Mouse (Mus musculus): Measurements from ENCODE around the gene Bhmt2. TPM values are rescaled to one million over a fixed set of nuclear protein-coding genes. Genes with fewer than 3 reads are reported as not detected.

Gene Bhmt2
- polyA plus RNA-seq, 1 experiment from 2014 or later, result not detected

DNA sequence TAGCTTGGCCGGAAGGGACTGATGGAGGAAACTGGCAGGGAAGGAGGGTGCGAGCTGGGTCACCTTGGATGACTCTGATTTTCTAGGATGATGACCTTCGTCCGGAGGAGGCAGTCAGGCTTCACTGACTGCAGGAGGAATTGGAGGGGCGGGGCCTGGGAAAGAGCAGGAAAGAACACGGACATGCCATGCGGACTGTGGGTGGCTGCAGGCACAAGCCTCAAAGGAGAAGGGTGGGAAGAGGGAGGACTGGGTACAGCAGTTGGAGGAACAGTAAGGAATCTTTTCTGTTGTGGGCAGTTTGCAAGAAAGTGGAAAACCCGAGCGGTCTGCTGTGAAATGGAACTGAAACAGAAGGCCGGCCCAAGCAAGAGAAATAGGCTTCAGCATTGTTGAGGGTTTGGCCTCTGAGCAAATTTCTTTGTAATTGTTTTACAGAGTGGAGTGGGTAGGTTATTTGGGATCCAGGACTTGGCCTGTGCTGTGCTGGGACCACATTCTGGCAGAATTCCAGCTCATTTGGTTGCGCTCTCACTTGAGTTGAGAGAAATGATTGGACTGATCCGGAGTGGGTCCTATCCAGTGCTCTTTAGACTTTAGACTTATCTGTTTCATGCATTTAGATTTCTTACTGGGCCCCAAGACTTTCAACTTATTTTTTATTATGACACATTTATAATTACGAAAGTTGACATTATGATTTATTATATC is 67.1 kb downstream of the Bhmt2 start:
- H3K27me3 ChIP-seq, result no peaks in the 10 kb centered on the region
- WGBS, result 73% methylated on average over 13 of the region's 13 CpGs
- ATAC-seq (ENCODE audit: insufficient number of reproducible peaks, insufficient read depth, low FRiP score, low TSS enrichment), result no peak
- no peak overlapping the region for H3K4me2 ChIP-seq (replicated peaks)
- H3K9me3 ChIP-seq, result no peaks in the 10 kb centered on the region
- H3K4me3 ChIP-seq, result no peak overlapping the region
- H3K9ac ChIP-seq, result no peak overlapping the region
- H3K4me1 ChIP-seq, result no peaks in the 10 kb centered on the region
- H3K36me3 ChIP-seq, result no peaks in the 10 kb centered on the region
- H3K27ac ChIP-seq, result no peak overlapping the region

Other genes with a start within 250 kb of the Bhmt2 start
- gene Jmy, start 174.5 kb downstream of the Bhmt2 start, polyA plus RNA-seq (2016; fragmentation: Nextera tagmentation; extraction: Ambion mirVana), result 10.8 and 13.5 TPM in 2 replicates
- gene Bhmt, start 36.3 kb downstream of the Bhmt2 start, polyA plus RNA-seq (2016; fragmentation: Nextera tagmentation; extraction: Ambion mirVana), result not detected in 2 replicates
- 0.12 TPM in 1 of 2 replicates, not detected in the other for gene Dmgdh, start 131 bp upstream of the Bhmt2 start, polyA plus RNA-seq (2016; fragmentation: Nextera tagmentation; extraction: Ambion mirVana)
- gene Arsb, start 97.3 kb upstream of the Bhmt2 start, polyA plus RNA-seq (2016; fragmentation: Nextera tagmentation; extraction: Ambion mirVana), result 10.4 and 12.5 TPM in 2 replicates

All from embryonic facial prominence, embryonic 12.5 days (tissue).